Mouse (Mus musculus) cerebral cortex, adult 2 months (tissue): ENCODE results near the gene Bspry.

Experiments
- WGBS: fragments of 180-500 bp; shearing (Covaris S2); methylation state at CpG from one replicate; pipeline ENCODE4 v1.1.7; 2018; 5-methylcytosine and 5-hydroxymethylcytosine counted together

Bspry gene

DNA sequence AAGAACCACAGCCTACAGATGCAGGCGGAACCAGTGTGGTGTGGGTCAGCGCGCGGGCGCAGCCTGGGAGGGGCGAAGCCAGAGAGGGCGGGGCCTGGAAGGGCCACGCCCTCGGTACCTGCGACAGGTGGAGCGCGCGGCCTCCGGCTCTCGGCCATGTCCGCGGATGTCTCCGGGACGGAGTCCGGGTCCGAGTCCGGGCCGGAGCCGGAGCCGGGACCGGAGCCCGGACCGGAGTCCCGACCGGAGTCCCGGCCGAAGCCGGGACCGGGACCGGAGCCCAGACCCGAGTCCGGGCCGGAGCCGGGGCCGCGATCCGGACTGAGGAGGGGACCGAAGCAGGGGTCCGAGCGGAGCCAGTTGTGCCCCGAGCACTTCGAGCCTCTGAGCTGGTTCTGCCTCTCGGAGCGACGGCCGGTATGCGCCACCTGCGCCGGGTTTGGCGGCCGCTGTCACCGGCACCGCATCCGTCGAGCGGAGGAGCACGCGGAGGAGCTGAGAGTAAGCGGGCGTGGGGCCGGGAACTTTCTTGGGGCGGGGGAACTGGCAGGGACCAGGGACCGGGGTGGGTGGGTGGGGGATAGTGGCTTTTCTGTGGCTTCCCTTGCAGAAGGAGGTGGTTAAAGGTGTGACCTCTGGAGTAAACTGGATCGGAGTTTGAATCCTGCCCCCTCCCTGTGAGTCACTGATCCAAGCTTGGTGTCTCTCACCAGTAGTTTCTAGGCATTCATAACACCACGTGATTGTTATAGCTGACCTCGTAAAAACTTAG lies at the start of gene Bspry:
Gene Bspry (plus strand): TSS at position 117 of the 772 bp plus-strand sequence.
- WGBS, result 4% methylated on average over 71 of the region's 71 CpGs

- WGBS, result 78% methylated on average over 4 of the region's 4 CpGs
Observed at GRCm38 (mm10) chr4:62431522-62431921, 48.3 kb upstream of the Bspry start.

DNA sequence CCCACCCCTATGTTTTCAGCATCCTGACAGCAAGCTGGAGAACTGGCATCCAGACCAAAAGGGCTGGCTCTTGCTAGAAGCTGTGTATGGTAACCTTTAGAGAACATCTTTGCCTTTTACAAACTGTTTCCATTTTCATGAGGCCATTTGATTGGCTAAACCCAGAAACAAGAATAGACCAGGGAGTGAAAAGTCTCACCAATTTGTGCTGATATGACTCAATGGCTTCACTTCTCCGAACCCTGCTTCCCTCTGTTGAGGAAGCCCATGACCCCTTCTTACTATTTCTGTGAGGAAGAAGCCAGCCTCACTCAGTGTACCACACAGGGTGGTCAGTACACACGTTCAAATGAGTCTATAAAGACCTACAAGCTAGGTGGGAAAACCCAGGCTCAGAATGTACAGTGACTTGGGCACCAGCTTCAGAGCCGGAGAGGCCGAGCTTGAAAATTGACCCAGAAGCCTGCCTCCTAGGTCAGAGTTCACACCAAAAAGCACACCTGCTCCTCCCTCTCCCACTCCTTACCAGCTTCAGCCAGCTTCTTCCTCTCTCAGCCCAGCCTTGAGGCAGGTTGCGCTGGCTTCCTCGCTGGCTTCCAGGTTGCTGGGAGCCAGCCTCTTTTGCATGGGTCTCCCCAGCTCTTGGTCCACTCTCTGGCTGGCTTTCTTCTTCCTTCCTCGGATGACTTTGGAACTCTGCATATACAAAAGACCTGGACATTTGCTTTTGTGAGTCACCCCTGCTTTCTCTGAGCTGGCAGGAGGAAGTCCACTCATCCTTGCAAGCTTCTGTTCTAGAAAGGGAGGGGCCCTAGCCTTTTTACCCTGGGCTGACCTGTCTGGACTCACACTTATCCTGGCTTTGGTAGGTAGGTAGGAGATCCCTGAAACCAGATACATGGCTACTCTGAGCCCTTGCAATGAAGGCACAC lies 45.6 kb upstream of the Bspry start:
- 83% methylated on average over 7 of the region's 7 CpGs for WGBS

GRCm38 (mm10) chr4:62435081-62435480 lies 44.8 kb upstream of the Bspry start, which contains the start of gene Rnf183:
Gene Rnf183, minus strand, starts transcription at chr4:62435252.
- 87% methylated on average over 6 of the region's 6 CpGs for WGBS

- 98% methylated on average over 3 of the region's 3 CpGs for WGBS
Observed at GRCm38 (mm10) chr4:62437256-62437778, 42.5 kb upstream of the Bspry start.

DNA sequence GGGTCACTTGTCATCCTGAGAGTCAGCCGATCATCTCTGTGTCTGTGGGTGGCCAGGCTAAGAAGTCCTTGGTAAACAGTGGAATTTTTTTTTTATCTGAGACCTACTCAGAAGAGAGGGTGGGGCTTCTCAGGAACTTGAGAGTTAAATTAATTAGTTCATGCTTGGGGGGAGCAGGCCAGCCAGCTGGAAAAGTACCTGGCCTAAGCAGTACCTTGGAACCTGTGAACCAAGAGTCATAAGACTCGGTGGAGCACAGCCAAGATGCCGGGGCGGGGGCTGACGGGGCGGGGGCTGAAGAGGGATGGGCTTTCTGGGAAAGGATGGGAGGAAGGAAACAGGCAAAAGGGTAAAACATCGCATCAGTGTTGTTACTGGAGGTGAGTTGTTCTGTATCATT lies 42.0 kb upstream of the Bspry start:
- WGBS, result 88% methylated on average over 7 of the region's 7 CpGs

GRCm38 (mm10) chr4:62439793-62440192 lies 40.1 kb upstream of the Bspry start:
- WGBS, result 71% methylated on average over 4 of the region's 4 CpGs

DNA sequence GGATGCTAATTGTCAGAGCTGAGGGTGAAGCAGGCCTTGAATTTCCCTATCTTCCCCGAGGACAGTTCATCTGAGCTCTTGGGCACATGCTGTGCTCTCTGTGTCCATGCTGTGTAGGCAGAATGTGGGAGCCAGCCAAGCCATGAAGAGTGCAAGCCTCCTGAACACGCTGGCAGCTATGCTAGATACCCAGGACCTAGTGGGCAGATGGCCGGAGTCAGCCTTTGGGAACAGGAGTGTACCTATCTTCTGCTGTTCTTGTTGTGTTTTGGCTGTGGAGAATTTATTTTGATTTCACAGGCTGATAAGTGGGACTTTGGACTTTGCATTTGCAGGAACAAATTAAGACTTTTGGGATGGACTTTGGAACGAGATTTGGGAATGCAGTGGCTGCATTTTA lies 39.3 kb upstream of the Bspry start:
- WGBS, result 78% methylated on average over 4 of the region's 4 CpGs

- 81% methylated on average over 4 of the region's 4 CpGs for WGBS
Observed at GRCm38 (mm10) chr4:62440986-62441385, 38.9 kb upstream of the Bspry start.

DNA sequence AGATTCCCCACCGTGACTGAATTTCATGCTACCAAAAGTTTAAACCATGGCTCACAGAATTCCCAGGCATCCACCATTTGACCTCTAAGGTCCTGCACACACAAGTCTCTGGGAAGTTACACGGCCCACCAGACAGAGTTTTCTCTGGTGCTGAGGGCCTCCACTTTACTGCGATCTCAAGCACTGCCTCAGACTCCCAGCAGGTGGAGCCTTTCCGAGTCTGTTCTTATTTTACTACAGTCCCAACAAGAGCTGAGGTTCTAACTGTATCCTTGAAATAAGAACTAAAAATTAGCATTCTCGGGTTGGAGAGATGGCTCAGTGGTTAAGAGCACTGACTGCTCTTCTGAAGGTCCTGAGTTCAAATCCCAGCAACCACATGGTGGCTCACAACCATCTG lies 24.9 kb upstream of the Bspry start:
- 56% methylated on average over 5 of the region's 5 CpGs for WGBS

DNA sequence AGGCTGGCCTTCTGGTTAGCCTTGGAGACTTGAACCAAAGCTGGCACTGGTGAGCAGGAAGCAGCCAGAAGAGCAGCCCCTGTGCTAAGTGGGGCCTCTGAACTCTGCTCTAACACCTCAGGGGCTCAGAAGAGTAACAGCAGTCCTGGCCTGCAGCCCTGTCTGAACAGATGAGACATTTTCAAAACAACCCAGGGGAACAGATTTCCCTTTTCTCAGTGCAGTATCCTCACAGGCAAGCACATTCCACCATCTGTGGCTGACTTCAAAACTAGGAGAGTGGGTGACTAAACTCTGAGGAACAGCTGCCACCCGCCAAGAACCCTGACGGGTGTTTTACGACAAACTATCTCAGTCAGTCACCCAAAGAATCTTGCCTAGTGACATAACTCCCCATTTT lies 20.8 kb upstream of the Bspry start:
- 43% methylated on average over 3 of the region's 3 CpGs for WGBS

- WGBS, result 95% methylated on average over 8 of the region's 8 CpGs
Observed at GRCm38 (mm10) chr4:62460348-62460747, 19.5 kb upstream of the Bspry start.

DNA sequence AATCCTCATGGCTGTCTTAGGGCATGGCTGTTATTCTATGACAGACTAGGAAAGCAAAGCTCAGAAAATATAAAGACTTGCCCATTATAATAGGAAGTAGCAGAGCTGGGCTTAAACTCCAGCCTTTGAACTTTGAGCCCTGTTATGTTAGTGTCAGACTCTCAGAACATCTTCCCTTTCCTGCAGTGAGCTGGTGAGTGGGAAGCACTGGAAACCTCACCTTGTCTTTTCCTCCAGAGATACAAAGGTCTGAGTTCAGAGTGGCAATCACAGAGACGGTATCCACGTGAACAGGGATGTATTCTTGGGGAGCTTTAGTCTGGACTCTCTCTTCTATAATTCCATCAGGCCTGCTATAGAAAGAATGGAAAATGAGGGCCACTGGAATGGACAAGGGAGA lies 16.7 kb upstream of the Bspry start:
- WGBS, result 84% methylated on average over 2 of the region's 2 CpGs

DNA sequence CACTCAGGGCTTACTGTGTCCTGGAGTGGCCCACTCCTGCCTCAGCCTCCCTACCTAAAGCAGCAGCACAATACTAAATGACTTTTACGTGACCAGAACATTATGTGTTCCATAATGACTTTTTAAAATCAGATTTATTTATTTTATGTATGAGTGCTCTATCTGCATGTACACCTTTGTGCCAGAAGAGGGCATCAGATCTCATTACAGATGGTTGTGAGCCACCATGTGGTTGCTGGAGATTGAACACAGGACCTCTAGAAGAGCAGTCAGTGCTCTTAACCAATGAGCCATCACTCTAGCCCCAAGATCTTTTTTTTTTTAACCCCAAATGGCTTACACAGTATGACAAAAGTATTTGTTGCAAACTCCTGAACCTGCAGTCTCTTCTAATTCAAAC lies 11.7 kb upstream of the Bspry start:
- WGBS, result 94% methylated on average over 1 of the region's 1 CpGs

DNA sequence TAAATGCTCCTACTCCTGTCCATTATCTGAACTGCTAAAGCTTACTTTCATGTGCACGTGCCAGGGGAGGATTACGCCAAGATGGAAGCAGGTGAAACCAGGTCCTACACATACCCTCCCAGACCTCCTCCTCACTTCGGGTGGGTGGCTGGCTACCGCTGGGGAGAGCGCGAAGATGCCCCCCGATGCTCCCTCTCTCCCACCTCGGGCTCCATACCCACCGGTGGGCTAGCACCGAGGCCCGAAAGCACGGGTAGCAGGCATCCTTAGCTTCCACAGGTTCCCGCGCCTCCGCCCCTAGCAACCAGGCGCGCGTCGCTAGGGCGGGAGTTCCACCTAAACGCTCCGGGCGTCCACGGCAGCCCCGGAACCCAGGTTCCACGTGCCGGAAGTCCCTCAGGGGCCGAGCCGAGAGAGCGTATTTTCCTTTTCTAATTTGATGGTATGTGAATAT lies 9.2 kb upstream of the Bspry start, which contains the start of gene Wdr31:
Gene Wdr31 (minus strand): TSS at position 299 of the 454 bp plus-strand sequence.
- under 1% methylated on average over 30 of the region's 30 CpGs for WGBS

DNA sequence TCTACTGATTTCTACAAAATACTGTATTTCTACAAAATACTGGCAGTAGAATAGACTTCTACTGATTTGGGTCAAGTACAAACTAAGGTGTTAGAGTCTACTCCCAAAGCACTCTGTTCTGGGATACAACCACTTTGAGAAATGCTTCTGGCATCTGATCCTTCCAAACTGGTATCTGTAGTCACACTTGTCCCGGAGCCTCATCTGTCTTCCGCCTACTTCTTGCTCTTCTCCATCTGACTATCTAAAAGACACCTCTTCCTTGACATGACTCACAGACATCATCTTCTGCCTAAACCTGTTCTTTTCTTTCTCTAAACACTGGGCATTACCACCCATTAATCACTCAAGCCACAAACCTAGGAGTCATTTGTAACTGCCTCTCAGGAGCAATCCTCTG lies 7.8 kb upstream of the Bspry start:
- WGBS, result 64% methylated on average over 2 of the region's 2 CpGs

DNA sequence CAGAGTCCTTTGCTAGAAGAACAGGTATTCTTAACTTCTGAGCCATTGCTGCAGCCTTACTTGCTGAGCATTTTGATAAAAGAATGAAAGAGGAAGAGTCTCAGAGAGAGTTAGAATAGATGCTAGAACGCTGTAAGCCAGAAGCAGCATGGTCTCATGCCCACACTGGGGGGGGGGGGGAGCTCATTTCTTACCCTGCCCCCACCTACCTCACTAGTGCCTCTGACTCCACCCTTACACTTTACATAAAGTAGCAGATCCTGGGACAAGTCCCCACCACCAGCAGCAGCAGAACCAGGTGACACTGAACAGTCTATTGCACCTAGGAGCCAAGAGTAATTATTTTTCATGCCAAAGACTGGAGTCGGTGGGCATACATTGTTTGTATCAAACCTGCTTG lies 4.7 kb upstream of the Bspry start:
- 78% methylated on average over 2 of the region's 2 CpGs for WGBS

DNA sequence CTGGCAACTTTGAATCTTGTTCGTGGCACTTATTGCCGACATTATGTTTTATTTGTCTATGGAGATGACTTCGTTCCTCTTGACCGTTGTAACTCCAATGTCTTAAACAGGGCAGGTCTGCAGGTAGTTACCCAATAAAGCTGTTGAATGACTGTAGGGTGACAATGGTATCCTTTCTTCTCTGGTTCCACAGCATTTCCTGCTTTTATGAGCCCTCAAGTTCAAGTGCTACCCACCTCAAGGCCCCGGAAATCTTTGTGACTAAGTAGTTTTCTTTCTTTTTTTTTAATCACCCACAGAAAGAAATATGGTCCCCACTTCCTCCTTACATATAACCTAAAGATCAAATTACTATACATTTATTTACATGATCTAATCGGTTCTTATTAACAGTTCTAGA lies 4.1 kb upstream of the Bspry start:
- WGBS, result 94% methylated on average over 6 of the region's 6 CpGs

DNA sequence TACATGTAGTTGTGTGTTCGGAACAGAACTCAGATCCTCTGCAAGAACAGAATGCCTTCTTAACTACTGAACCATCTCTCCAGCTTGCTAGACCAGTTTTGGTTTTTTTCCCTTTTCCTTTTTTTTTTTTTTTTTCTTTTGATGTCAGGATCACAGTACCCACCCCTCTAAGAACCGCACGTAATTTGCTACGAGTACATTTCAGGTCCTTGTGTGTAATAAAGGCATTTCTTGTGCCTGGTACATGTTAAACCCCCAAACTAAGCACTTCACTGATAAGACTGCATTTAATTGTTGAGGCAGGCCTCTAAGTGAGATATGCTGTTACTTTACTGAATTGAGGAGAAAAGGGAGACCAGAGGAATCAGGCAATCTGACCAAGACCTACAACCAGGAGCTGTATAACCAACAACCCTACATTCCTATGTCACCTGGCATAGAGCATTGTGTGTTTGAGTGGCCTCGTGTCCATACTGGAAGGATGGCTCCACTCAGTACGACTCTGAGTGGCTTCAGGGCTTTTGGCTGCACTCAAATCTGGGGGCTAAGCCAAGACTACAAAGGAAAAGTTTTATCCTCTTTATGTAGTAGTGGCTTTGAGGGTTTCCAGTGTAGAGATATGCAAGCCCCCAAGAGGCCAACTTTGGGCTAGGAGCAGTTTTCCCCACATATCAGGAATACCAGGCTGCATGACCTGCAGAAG lies 2.2 kb upstream of the Bspry start:
- WGBS, result 88% methylated on average over 6 of the region's 6 CpGs

GRCm38 (mm10) chr4:62479593-62479936 lies 288 bp upstream of the Bspry start:
- WGBS, result 10% methylated on average over 11 of the region's 11 CpGs

- 58% methylated on average over 10 of the region's 10 CpGs for WGBS
Observed at GRCm38 (mm10) chr4:62480709-62481605, 1.1 kb downstream of the Bspry start.
